Mouse (Mus musculus): ENCODE results near the gene Slco1a1. TPM values are rescaled to one million over a fixed set of nuclear protein-coding genes. Genes with fewer than 3 reads are reported as not detected.

Gene Slco1a1
- polyA plus RNA-seq (2015; fragmentation: Nextera tagmentation; extraction: Ambion mirVana), result not detected in 2 replicates

GRCm38 (mm10) chr6:141946862-141947261 lies at the start of gene Slco1a1:
Gene Slco1a1, minus strand, starts transcription at chr6:141946962.

Other genes with a start within 250 kb of the Slco1a1 start
- gene Gm5724, start 173.2 kb downstream of the Slco1a1 start, polyA plus RNA-seq (2015; fragmentation: Nextera tagmentation; extraction: Ambion mirVana), result not detected in 2 replicates
- gene Slco1a4, start 90.8 kb downstream of the Slco1a1 start, polyA plus RNA-seq (2015; fragmentation: Nextera tagmentation; extraction: Ambion mirVana), result 0.07 and 0.23 TPM in 2 replicates
- gene Gm6614, start 64.5 kb upstream of the Slco1a1 start, polyA plus RNA-seq (2015; fragmentation: Nextera tagmentation; extraction: Ambion mirVana), result not detected in 2 replicates